Mouse (Mus musculus) liver, embryonic 13.5 days (tissue): ENCODE measurements at regions not wholly inside any gene's neighbourhood (a gene's known extent, or its start where the extent isn't known, plus 50 kb on each side); places are given as distances from the start of the nearest gene placed in this dataset.
A peak's percentile ranks its signal among the peaks of the same experiment; 100 is the strongest.

Experiments used
- ATAC-seq: fragments of 200-750 bp; cut with Nextera tagmentation; 2 replicates; pipeline ENCODE4 v1.8.0; 2017; ENCODE audit warnings: low read depth, mild to moderate bottlenecking, moderate number of reproducible peaks, moderate library complexity
- DNase-seq: peaks from one replicate; pipeline ENCODE4 v3.0.0; 2022
- H3K27ac ChIP-seq: fragments of 300-500 bp; sonication (generic); 2 replicates; pipeline ENCODE4 v1.5.1; 2015; ENCODE audit warnings: moderate library complexity, mild to moderate bottlenecking, inconsistent platforms
- H3K27me3 ChIP-seq: fragments of 300-500 bp; sonication (generic); 2 replicates; pipeline ENCODE4 v1.6.1; 2015; ENCODE audit warnings: mild to moderate bottlenecking, inconsistent platforms
- H3K36me3 ChIP-seq: fragments of 300-500 bp; sonication (generic); 2 replicates; pipeline ENCODE4 v1.6.1; 2015; ENCODE audit warnings: mild to moderate bottlenecking, inconsistent platforms
- H3K4me1 ChIP-seq: fragments of 300-500 bp; sonication (generic); replicated peaks from 2 replicates; pipeline ENCODE4 v1.6.1; 2015; ENCODE audit warnings: inconsistent platforms
- H3K4me2 ChIP-seq: fragments of 300-500 bp; sonication (generic); 2 replicates; pipeline ENCODE4 v1.6.1; 2015; ENCODE audit warnings: inconsistent platforms, mild to moderate bottlenecking, moderate library complexity
- H3K4me3 ChIP-seq: fragments of 300-500 bp; sonication (generic); replicated peaks from 2 replicates; pipeline ENCODE4 v1.5.1; 2015; ENCODE audit warnings: mild to moderate bottlenecking, inconsistent platforms
- H3K9ac ChIP-seq: fragments of 300-500 bp; sonication (generic); 2 replicates; pipeline ENCODE4 v1.6.1; 2015; ENCODE audit warnings: mild to moderate bottlenecking, inconsistent platforms
- H3K9me3 ChIP-seq: fragments of 300-500 bp; sonication (generic); replicated peaks from 2 replicates; pipeline ENCODE4 v1.6.1; 2016; ENCODE audit warnings: inconsistent platforms
- WGBS: fragments of 180-500 bp; shearing (Covaris S2); methylation state at CpG from one replicate; pipeline ENCODE4 v1.1.7; 2015; ENCODE audit not compliant: insufficient replicate concordance; 5-methylcytosine and 5-hydroxymethylcytosine counted together

- no peak for ATAC-seq
- DNase-seq = no peak
- Histone ChIP-seq H3K4me3 (no peak overlapping the region), H3K9ac (no peak overlapping the region), H3K4me1 (peaks cover 28% of the 10 kb centered on the region), H3K36me3 (no peaks in the 10 kb centered on the region), H3K27me3 (no peaks in the 10 kb centered on the region), H3K27ac (no peak overlapping the region), H3K9me3 (no peaks in the 10 kb centered on the region), H3K4me2 (no peak overlapping the region)
- 64% methylated on average over 8 of the region's 8 CpGs for whole genome bisulfite sequencing
These were observed 113.1 kb downstream of the Gadd45g start for GRCm38 (mm10) chr13:51959591-51959990.

GRCm38 (mm10) chr13:51960262-51960661 is 113.8 kb downstream of the Gadd45g start:
- no peak for ATAC-seq
- DNase-seq = no peak
- Histone ChIP-seq H3K4me3 (no peak overlapping the region), H3K4me1 (peaks cover 30% of the 10 kb centered on the region), H3K4me2 (no peak overlapping the region), H3K36me3 (no peaks in the 10 kb centered on the region), H3K27me3 (no peaks in the 10 kb centered on the region), H3K27ac (no peak overlapping the region), H3K9me3 (no peaks in the 10 kb centered on the region), H3K9ac (no peak overlapping the region)
- 81% methylated on average over 4 of the region's 4 CpGs for WGBS

- Histone ChIP-seq H3K4me2 (no peak overlapping the region), H3K4me3 (no peak overlapping the region), H3K9me3 (no peaks in the 10 kb centered on the region), H3K27ac (no peak overlapping the region), H3K4me1 (peaks cover 34% of the 10 kb centered on the region), H3K27me3 (no peaks in the 10 kb centered on the region), H3K9ac (no peak overlapping the region), H3K36me3 (no peaks in the 10 kb centered on the region)
- ATAC-seq = peak; percentile 35; the same call in 1 of the 2 replicates
- WGBS = 58% methylated on average over 8 of the region's 8 CpGs
- DNase-seq = no peak
These were observed 115.7 kb downstream of the Gadd45g start for GRCm38 (mm10) chr13:51962191-51962611.

GRCm38 (mm10) chr13:51962676-51963075 is 116.2 kb downstream of the Gadd45g start:
- peaks cover 34% of the 10 kb centered on the region for H3K4me1 ChIP-seq
- H3K27ac ChIP-seq = no peak overlapping the region
- DNase-seq (no peak), ATAC-seq (no peak)
- H3K9ac ChIP-seq = no peak overlapping the region
- 53% methylated on average over 5 of the region's 5 CpGs for WGBS
- no peaks in the 10 kb centered on the region for H3K27me3 ChIP-seq
- H3K36me3 ChIP-seq = no peaks in the 10 kb centered on the region
- no peaks in the 10 kb centered on the region for H3K9me3 ChIP-seq
- H3K4me3 ChIP-seq = no peak overlapping the region
- no peak overlapping the region for H3K4me2 ChIP-seq

- peaks cover 29% of the 10 kb centered on the region for H3K4me1 ChIP-seq
- H3K27ac ChIP-seq = no peak overlapping the region
- no peak overlapping the region for H3K4me2 ChIP-seq
These were observed 117.5 kb downstream of the Gadd45g start for GRCm38 (mm10) chr13:51963966-51964365.

GRCm38 (mm10) chr13:51964416-51964815 is 117.9 kb downstream of the Gadd45g start:
- DNase-seq = no peak
- Histone ChIP-seq H3K36me3 (no peaks in the 10 kb centered on the region), H3K27me3 (no peaks in the 10 kb centered on the region), H3K4me1 (peaks cover 29% of the 10 kb centered on the region), H3K4me2 (no peak overlapping the region), H3K9ac (no peak overlapping the region), H3K27ac (no peak overlapping the region), H3K9me3 (no peaks in the 10 kb centered on the region), H3K4me3 (no peak overlapping the region)
- no peak for ATAC-seq
- WGBS = 23% methylated on average over 6 of the region's 6 CpGs

More at GRCm38 (mm10) chr13:51963966-51964365, 117.5 kb downstream of the Gadd45g start:
- DNase-seq (no peak), ATAC-seq (no peak)
- no peaks in the 10 kb centered on the region for H3K9me3 ChIP-seq
- 28% methylated on average over 6 of the region's 6 CpGs for WGBS
- H3K36me3 ChIP-seq = no peaks in the 10 kb centered on the region
- H3K4me3 ChIP-seq = no peak overlapping the region
- H3K27me3 ChIP-seq = no peaks in the 10 kb centered on the region
- no peak overlapping the region for H3K9ac ChIP-seq

- H3K4me2 ChIP-seq = no peak overlapping the region
- H3K4me1 ChIP-seq = peaks cover 31% of the 10 kb centered on the region
- no peak overlapping the region for H3K27ac ChIP-seq
- ATAC-seq = no peak
- WGBS = 58% methylated on average over 2 of the region's 2 CpGs
- no peaks in the 10 kb centered on the region for H3K9me3 ChIP-seq
- H3K27me3 ChIP-seq = no peaks in the 10 kb centered on the region
- no peaks in the 10 kb centered on the region for H3K36me3 ChIP-seq
- no peak overlapping the region for H3K4me3 ChIP-seq
- H3K9ac ChIP-seq = no peak overlapping the region
- no peak for DNase-seq
These were observed 118.4 kb downstream of the Gadd45g start for GRCm38 (mm10) chr13:51964921-51965320.

GRCm38 (mm10) chr13:51968103-51968502 is 121.6 kb downstream of the Gadd45g start:
- Histone ChIP-seq H3K9ac (no peak overlapping the region), H3K4me2 (no peak overlapping the region), H3K36me3 (no peaks in the 10 kb centered on the region), H3K9me3 (no peaks in the 10 kb centered on the region), H3K27ac (no peak overlapping the region), H3K27me3 (no peaks in the 10 kb centered on the region), H3K4me1 (peaks cover 26% of the 10 kb centered on the region), H3K4me3 (no peak overlapping the region)
- DNase-seq (no peak), ATAC-seq (no peak)
- WGBS = 69% methylated on average over 6 of the region's 6 CpGs

GRCm38 (mm10) chr13:51968796-51969195 is 122.3 kb downstream of the Gadd45g start:
- ATAC-seq (no peak), DNase-seq (no peak)
- Histone ChIP-seq H3K9me3 (no peaks in the 10 kb centered on the region), H3K4me3 (no peak overlapping the region), H3K27ac (no peak overlapping the region), H3K36me3 (no peaks in the 10 kb centered on the region), H3K4me2 (no peak overlapping the region), H3K9ac (no peak overlapping the region), H3K4me1 (peaks cover 29% of the 10 kb centered on the region), H3K27me3 (no peaks in the 10 kb centered on the region)
- WGBS = 48% methylated on average over 9 of the region's 9 CpGs

GRCm38 (mm10) chr13:51970051-51970450 is 123.6 kb downstream of the Gadd45g start:
- H3K9me3 ChIP-seq = no peaks in the 10 kb centered on the region
- H3K4me3 ChIP-seq = no peak overlapping the region
- no peak for DNase-seq
- ATAC-seq = no peak
- H3K4me1 ChIP-seq = peaks cover 31% of the 10 kb centered on the region
- no peak overlapping the region for H3K27ac ChIP-seq
- 53% methylated on average over 11 of the region's 11 CpGs for WGBS
- H3K9ac ChIP-seq = no peak overlapping the region
- H3K27me3 ChIP-seq = no peaks in the 10 kb centered on the region
- no peak overlapping the region for H3K4me2 ChIP-seq
- H3K36me3 ChIP-seq = no peaks in the 10 kb centered on the region

- H3K4me1 ChIP-seq = peaks cover 45% of the 10 kb centered on the region
These were observed 126.3 kb downstream of the Gadd45g start for GRCm38 (mm10) chr13:51972656-51973310.

GRCm38 (mm10) chr13:51973461-51973860 is 127.0 kb downstream of the Gadd45g start:
- ATAC-seq = no peak
- 72% methylated on average over 10 of the region's 10 CpGs for WGBS
- H3K4me1 ChIP-seq = peaks cover 52% of the 10 kb centered on the region

More at GRCm38 (mm10) chr13:51972656-51973310, 126.3 kb downstream of the Gadd45g start:
- Histone ChIP-seq H3K4me2 (no peak overlapping the region), H3K4me3 (no peak overlapping the region), H3K9me3 (peaks cover 7% of the 10 kb centered on the region), H3K27ac (no peak overlapping the region), H3K9ac (no peak overlapping the region), H3K36me3 (0 out of 2 replicates have a peak, but pooled peaks cover under 1% of the 10 kb centered on the region), H3K27me3 (no peaks in the 10 kb centered on the region)
- no peak for ATAC-seq
- DNase-seq = no peak
- WGBS = 73% methylated on average over 12 of the region's 12 CpGs

More at GRCm38 (mm10) chr13:51973461-51973860, 127.0 kb downstream of the Gadd45g start:
- H3K9ac ChIP-seq = no peak overlapping the region
- H3K4me2 ChIP-seq = no peak overlapping the region
- no peak overlapping the region for H3K27ac ChIP-seq
- no peak for DNase-seq
- no peaks in the 10 kb centered on the region for H3K27me3 ChIP-seq
- no peak overlapping the region for H3K4me3 ChIP-seq
- 0 out of 2 replicates have a peak, but pooled peaks cover 4% of the 10 kb centered on the region for H3K36me3 ChIP-seq
- peaks cover 11% of the 10 kb centered on the region for H3K9me3 ChIP-seq
